Mouse (Mus musculus): ENCODE data around the gene Gm20388.

DNA sequence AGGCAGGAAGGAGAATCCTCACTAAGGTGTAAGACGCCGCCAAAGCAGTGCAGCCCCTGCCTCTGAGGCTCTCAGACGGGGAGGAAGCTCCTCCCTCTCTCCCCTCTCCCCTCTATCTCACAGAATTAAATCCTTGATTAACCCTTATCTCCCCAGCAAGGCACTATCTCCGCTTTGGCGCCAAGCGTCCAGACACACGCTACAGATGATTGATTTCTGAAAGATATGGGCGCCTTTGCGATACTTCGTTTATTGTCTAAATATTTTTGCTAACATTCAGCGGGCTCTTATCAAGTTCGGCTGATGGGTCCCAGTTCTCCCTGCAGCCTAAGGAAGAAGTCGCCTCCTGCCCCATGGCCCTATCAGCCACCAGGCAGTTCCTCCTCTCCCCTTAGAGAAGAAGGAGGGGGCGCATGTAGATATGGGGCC lies 2415.5 kb downstream of the Gm20388 start:
- TF ChIP-seq CTCF (IDR thresholded peaks at IDR 0.05; ENCODE audit: low read depth) = no peak
- no peak for TF ChIP-seq EP300 (optimal IDR thresholded peaks at IDR 0.05)
